Mouse (Mus musculus): ENCODE measurements around the gene Btrc. TPM values are rescaled to one million over a fixed set of nuclear protein-coding genes. Genes with fewer than 3 reads are reported as not detected.

The Btrc gene
- total and polyA plus RNA-seq, 3 experiments: 14.2 to 30.3 TPM; not detected in 1

GRCm38 (mm10) chr19:45494121-45494775, 130.7 kb downstream of the Btrc start:
- no peaks in the 10 kb centered on the region for H3K27me3 ChIP-seq (ENCODE audit: control insufficient read depth in 1 of 2, insufficient read depth in 2 of 2, low read length in 2 of 2)
- H3K9me3 ChIP-seq (replicated peaks; ENCODE audit: insufficient read depth, low read length): no peaks in the 10 kb centered on the region
- no peak overlapping the region for H3K4me3 ChIP-seq (ENCODE audit: control insufficient read depth in 1 of 2, insufficient read depth in 1 of 2, low read depth in 2 of 2, low read length in 2 of 2)
- no peak overlapping the region for H3K27ac ChIP-seq (ENCODE audit: control insufficient read depth, low read depth, low read length)
- no peak overlapping the region for H3K9ac ChIP-seq (ENCODE audit: control insufficient read depth, low read depth, low read length, poor library complexity, severe bottlenecking)
- DNase-seq (ENCODE audit: low read depth, low spot score): no peak
- peaks cover 0 to 11% of the 10 kb centered on the region in 2 experiments; a peak in 2 of 4 replicates for H3K36me3 ChIP-seq (ENCODE audit: control insufficient read depth in 1 of 2, insufficient read depth in 2 of 2, low read length in 2 of 2)
- no peak for TF ChIP-seq TBP (IDR thresholded peaks at IDR 0.05; ENCODE audit: low read depth, low read length)
- no peak for TF ChIP-seq E2F4 (IDR thresholded peaks at IDR 0.05; ENCODE audit: borderline replicate concordance, low read depth, low read length)
- no peak for TF ChIP-seq MAFK (IDR thresholded peaks at IDR 0.05; ENCODE audit: borderline replicate concordance, low read depth, low read length)
- no peak for TF ChIP-seq MAX (IDR thresholded peaks at IDR 0.05; ENCODE audit: low read length)
- TF ChIP-seq ZKSCAN1 (IDR thresholded peaks at IDR 0.05; ENCODE audit: low read depth, low read length): no peak
- no peak for TF ChIP-seq TCF12 (IDR thresholded peaks at IDR 0.05; ENCODE audit: low read depth, low read length)
- TF ChIP-seq CHD1 (IDR thresholded peaks at IDR 0.05; ENCODE audit: low read depth, low read length): no peak
- TF ChIP-seq ZNF384 (IDR thresholded peaks at IDR 0.05; ENCODE audit: low read depth, low read length): no peak
- no peak for TF ChIP-seq NRF1 (IDR thresholded peaks at IDR 0.05; ENCODE audit: insufficient read depth, low read depth, low read length, poor library complexity, severe bottlenecking)
- no peak for TF ChIP-seq MEF2A (IDR thresholded peaks at IDR 0.05; ENCODE audit: extremely low read depth, insufficient replicate concordance, low read depth, low read length, poor library complexity, severe bottlenecking)
- no peak for TF ChIP-seq MAZ (IDR thresholded peaks at IDR 0.05; ENCODE audit: low read depth, low read length)
- TF ChIP-seq SIN3A (IDR thresholded peaks at IDR 0.05; ENCODE audit: low read length): no peak
- no peak for TF ChIP-seq MYC (IDR thresholded peaks at IDR 0.05; ENCODE audit: low read depth, low read length)
- H3K4me1 ChIP-seq (ENCODE audit: control insufficient read depth in 1 of 2, insufficient read depth in 2 of 2, low read length in 2 of 2): peaks cover 7 to 10% of the 10 kb centered on the region in 2 experiments
- no peaks in the 10 kb centered on the region for H3K79me2 ChIP-seq (ENCODE audit: control insufficient read depth, insufficient read depth, low read length, poor library complexity)

DNA sequence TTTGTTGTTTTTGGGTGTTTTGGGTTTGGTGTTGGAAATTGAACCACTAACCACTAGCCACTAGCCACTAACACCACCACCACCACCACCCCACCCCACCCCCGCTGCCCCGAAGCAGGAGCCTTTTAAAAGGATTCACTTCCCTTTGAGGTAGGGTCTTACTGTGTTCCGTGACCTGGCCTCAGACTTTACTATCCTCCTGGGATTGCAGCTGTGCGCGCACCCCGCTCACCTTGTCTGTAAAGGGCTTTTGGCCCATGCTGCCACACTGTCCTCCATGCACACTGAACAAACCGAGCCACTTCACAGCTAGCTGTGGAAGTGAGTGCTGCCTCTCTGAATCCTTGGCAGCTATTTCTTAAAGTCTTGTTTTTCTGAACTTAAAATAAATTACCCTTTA, 141.9 kb downstream of the Btrc start:
- H3K27ac ChIP-seq (ENCODE audit: control insufficient read depth, low read depth, low read length): no peak overlapping the region
- H3K9ac ChIP-seq (ENCODE audit: control insufficient read depth, low read depth, low read length, poor library complexity, severe bottlenecking): no peak overlapping the region

More for the DNA sequence above, 141.9 kb downstream of the Btrc start:
- Histone ChIP-seq H3K27me3 (ENCODE audit: control insufficient read depth in 1 of 2, insufficient read depth in 2 of 2, low read length in 2 of 2) (no peaks in the 10 kb centered on the region), H3K79me2 (ENCODE audit: control insufficient read depth, insufficient read depth, low read length, poor library complexity) (no peaks in the 10 kb centered on the region), H3K9me3 (replicated peaks; ENCODE audit: insufficient read depth, low read length) (no peaks in the 10 kb centered on the region), H3K4me3 (ENCODE audit: control insufficient read depth in 1 of 2, insufficient read depth in 1 of 2, low read depth in 2 of 2, low read length in 2 of 2) (no peak overlapping the region), H3K4me1 (ENCODE audit: control insufficient read depth in 1 of 2, insufficient read depth in 2 of 2, low read length in 2 of 2) (peaks cover 7 to 8% of the 10 kb centered on the region in 2 experiments), H3K36me3 (ENCODE audit: control insufficient read depth in 1 of 2, insufficient read depth in 2 of 2, low read length in 2 of 2) (peaks cover 0 to 10% of the 10 kb centered on the region in 2 experiments; a peak in 2 of 4 replicates)
- TF ChIP-seq E2F4 (IDR thresholded peaks at IDR 0.05; ENCODE audit: borderline replicate concordance, low read depth, low read length) (no peak), POLR2AphosphoS5 (IDR thresholded peaks at IDR 0.05; ENCODE audit: borderline replicate concordance, low read depth, low read length) (no peak), MXI1 (IDR thresholded peaks at IDR 0.05; ENCODE audit: low read depth, low read length) (no peak), ZC3H11A (IDR thresholded peaks at IDR 0.05; ENCODE audit: low read depth, low read length) (no peak), CTCF (IDR thresholded peaks at IDR 0.05 in 2 of 3, conservative IDR thresholded peaks at IDR 0.05 in 1 of 3; ENCODE audit: control insufficient read depth in 1 of 3, insufficient read depth in 1 of 3, low read depth in 2 of 3, low read length in 3 of 3, poor library complexity in 1 of 3, severe bottlenecking in 1 of 3) (no peak), ZMIZ1 (IDR thresholded peaks at IDR 0.05; ENCODE audit: low read depth, low read length) (no peak), EP300 (IDR thresholded peaks at IDR 0.05; ENCODE audit: low read depth in 1 of 2, low read length in 2 of 2) (no peak), JUND (IDR thresholded peaks at IDR 0.05; ENCODE audit: low read depth, low read length) (no peak), ELF1 (IDR thresholded peaks at IDR 0.05; ENCODE audit: low read depth, low read length) (no peak), GABPA (IDR thresholded peaks at IDR 0.05; ENCODE audit: low read depth, low read length) (no peak)
- DNase-seq (ENCODE audit: low read depth, low spot score): no peak
